8 mouse cellular contexts compared by ENCODE assay signal in genomic region chr2:166151510-166152473, GRCm38 (mm10). TPM values are rescaled to one million over a fixed set of nuclear protein-coding genes. Genes with fewer than 3 reads are reported as not detected.
DNase-seq lines count a peak whose midpoint lies in the region; ATAC-seq and TF ChIP-seq lines count a peak whose summit lies in the region.

No protein-coding gene starts in this region.

- peak; percentile 43 for TF ChIP-seq CTCF in stomach, postnatal 0 days (IDR thresholded peaks at IDR 0.05; ENCODE audit: low read depth)

- H3K4me2 ChIP-seq in midbrain, embryonic 13.5 days (replicated peaks), result peak overlapping the region; percentile 96
- H3K4me2 ChIP-seq in stomach, postnatal 0 days (replicated peaks; ENCODE audit: low read depth), result 0 out of 2 replicates have a peak overlapping the region, but pooled peaks have one; percentile 5

- no peak for TF ChIP-seq EP300 in stomach, postnatal 0 days (optimal IDR thresholded peaks at IDR 0.05)

- H3K4me1 ChIP-seq in midbrain, embryonic 13.5 days (replicated peaks), result peaks cover 57% of the 10 kb centered on the region
- peaks cover 21% of the 10 kb centered on the region for H3K4me1 ChIP-seq in stomach, postnatal 0 days (replicated peaks; ENCODE audit: control insufficient read depth, insufficient read depth)

- 0 out of 2 replicates have a peak overlapping the region, but pooled peaks have one; percentile 4 for H3K9ac ChIP-seq in midbrain, embryonic 13.5 days (replicated peaks)
- H3K9ac ChIP-seq in stomach, postnatal 0 days (ENCODE audit: low read length), result no peak overlapping the region

- ATAC-seq in midbrain, embryonic 13.5 days, result no peak
- ATAC-seq in stomach, postnatal 0 days (ENCODE audit: low FRiP score, low TSS enrichment), result peak; percentile 4; the same call in 1 of the 2 replicates
- no peak for ATAC-seq in megakaryocyte progenitor cell, adult 5-6 weeks (replicated peaks; ENCODE audit: poor library complexity)

- peaks cover 8% of the 10 kb centered on the region for H3K27me3 ChIP-seq in midbrain, embryonic 13.5 days
- H3K27me3 ChIP-seq in stomach, postnatal 0 days (ENCODE audit: control insufficient read depth, insufficient read depth, low read length), result no peaks in the 10 kb centered on the region

- intact Hi-C loops in heart, postnatal 25 days (cut with DNase I), result no loop called here

- DNase-seq in NIH3T3 (ENCODE audit: low read depth), result peak; percentile 94
- DNase-seq in cerebellum, adult 8-10 months, result peak; percentile 18
- DNase-seq in frontal cortex, adult 2 months (ENCODE audit: extremely low spot score in 1 of 2, low spot score in 1 of 2), result peak; percentile 86 to 91
- DNase-seq in heart, postnatal 25 days (ENCODE audit: low spot score), result peak; percentile 81
- peak; percentile 79 for DNase-seq in left cerebral cortex, adult 11 months (ENCODE audit: low spot score)
- peak; percentile 68 for DNase-seq in stomach, postnatal 0 days (ENCODE audit: low spot score)

- no peak overlapping the region for H3K4me3 ChIP-seq in midbrain, embryonic 13.5 days (replicated peaks)
- no peak overlapping the region for H3K4me3 ChIP-seq in stomach, postnatal 0 days (ENCODE audit: low read depth, low read length)

- 61% methylated on average over 19 of the region's 19 CpGs for WGBS in midbrain, embryonic 13.5 days
- 48% methylated on average over 19 of the region's 19 CpGs for WGBS in stomach, postnatal 0 days

- H3K27ac ChIP-seq in midbrain, embryonic 13.5 days, result peak overlapping the region; percentile 45
- H3K27ac ChIP-seq in stomach, postnatal 0 days (replicated peaks), result peak overlapping the region; percentile 46; the same call in 1 of the 2 replicates

- no peaks in the 10 kb centered on the region for H3K36me3 ChIP-seq in midbrain, embryonic 13.5 days
- no peaks in the 10 kb centered on the region for H3K36me3 ChIP-seq in stomach, postnatal 0 days (ENCODE audit: control insufficient read depth, insufficient read depth, low read length)

- H3K9me3 ChIP-seq in midbrain, embryonic 13.5 days, result no peaks in the 10 kb centered on the region
- no peaks in the 10 kb centered on the region for H3K9me3 ChIP-seq in stomach, postnatal 0 days (ENCODE audit: control insufficient read depth, low read length)

RNA-seq across cellular contexts. Expression of gene Sulf2, which starts 3.7 kb away (rescaled TPM):
- 52.1 and 61.0 TPM in 2 replicates for polyA plus RNA-seq in frontal cortex, adult 2 months (2012; rRNA removed)
- total RNA-seq in heart, postnatal 25 days (2021), result 10 to 100 TPM; 48.7 to 54.3 TPM
- 60.7 and 73.4 TPM in 2 replicates for polyA plus RNA-seq in midbrain, embryonic 13.5 days (2015; fragmentation: Nextera tagmentation; extraction: Ambion mirVana)
- 44.2 and 49.1 TPM in 2 replicates for polyA plus RNA-seq in stomach, postnatal 0 days (2015; fragmentation: Nextera tagmentation; extraction: Ambion mirVana)
- total RNA-seq in megakaryocyte progenitor cell, adult 5-6 weeks (2015), result 1.3 and 3.5 TPM in 2 replicates
- 0.88 and 1.5 TPM in 2 replicates for total RNA-seq in megakaryocyte progenitor cell, adult 5-6 weeks (2017)

Comparison
In these comparisons a context has a peak if more than half of its experiments do, and no peak if none do; other contexts are left out.
1. DNase-seq: peak in every context shown above with its lines; median percentile 94 in NIH3T3; 88 in frontal cortex, adult 2 months; 81 in heart, postnatal 25 days; 79 in left cerebral cortex, adult 11 months; 68 in stomach, postnatal 0 days; 18 in cerebellum, adult 8-10 months.